Mouse (Mus musculus): Measurements from ENCODE around the gene Tmem259.

- TF ChIP-seq CTCF (conservative IDR thresholded peaks at IDR 0.05; ENCODE audit: low read length) (no peak), POU5F1 (IDR thresholded peaks at IDR 0.05; ENCODE audit: borderline replicate concordance, low read length) (no peak), NANOG (IDR thresholded peaks at IDR 0.05; ENCODE audit: borderline replicate concordance, low read length) (no peak)
Measured at GRCm38 (mm10) chr10:79960671-79961294, 23.3 kb downstream of the Tmem259 start.
